Mouse (Mus musculus) right cerebral cortex, adult 2 months (tissue): ENCODE measurements around the gene Pf4.
"Not testable (repeated sequence)": the region's sequence is repeated elsewhere in the genome, so short reads cannot be mapped to it uniquely, and the experiment has no call there.

Experiments
- DNase-seq, 2 experiments: peaks; one replicate each; pipeline ENCODE4 v3.0.0; 2021 to 2022; ENCODE audit warnings: low spot score in 2 of 2

The Pf4 gene

GRCm38 (mm10) chr5:90785659-90786588 is 13.7 kb downstream of the Pf4 start, which contains the start of gene Cxcl3:
Gene Cxcl3 (plus strand): TSS chr5:90786103.
- no peak for DNase-seq

- DNase-seq = no peak
Measured at GRCm38 (mm10) chr5:90788114-90788513, 15.9 kb downstream of the Pf4 start.

- DNase-seq = no peak
Measured at GRCm38 (mm10) chr5:90789306-90790073, 17.3 kb downstream of the Pf4 start.

- DNase-seq = no peak
Measured at GRCm38 (mm10) chr5:90790074-90790502, 17.9 kb downstream of the Pf4 start.

- DNase-seq = no peak
Measured at GRCm38 (mm10) chr5:90794195-90794625, 22.0 kb downstream of the Pf4 start, which contains the start of gene Cxcl15. Gene Cxcl15 (plus strand): TSS chr5:90794534.

GRCm38 (mm10) chr5:90795392-90795791 is 23.2 kb downstream of the Pf4 start:
- DNase-seq = not testable (repeated sequence)

GRCm38 (mm10) chr5:90804574-90804973 is 32.3 kb downstream of the Pf4 start:
- no peak for DNase-seq

GRCm38 (mm10) chr5:90806050-90806449 is 33.8 kb downstream of the Pf4 start:
- no peak for DNase-seq

- no peak for DNase-seq
Measured at GRCm38 (mm10) chr5:90807176-90807950, 35.1 kb downstream of the Pf4 start.

GRCm38 (mm10) chr5:90819756-90820155 is 47.5 kb downstream of the Pf4 start:
- no peak for DNase-seq
